Comparison of ENCODE assay signal across 18 mouse cellular contexts in genomic region chr6:13582075-13582474, GRCm38 (mm10).
"Had no signal": no experiment of that assay in that cellular context is flagged by ENCODE, and none has a peak within 500 bp of the region (broad histone marks: within the 10 kb centered on the region; RNA-seq: fewer than 3 reads in every experiment).

No protein-coding gene starts in this region.

- H3K27ac ChIP-seq: kidney, postnatal 0 days; limb, embryonic 10.5 days; limb, embryonic 13.5 days; liver, embryonic 12.5 days; liver, embryonic 15.5 days; lung, embryonic 15.5 days; midbrain, embryonic 10.5 days; midbrain, embryonic 13.5 days had no signal

- H3K4me2 ChIP-seq: limb, embryonic 13.5 days; liver, embryonic 12.5 days; liver, embryonic 15.5 days; lung, embryonic 15.5 days; midbrain, embryonic 13.5 days had no signal

- H3K4me3 ChIP-seq: limb, embryonic 10.5 days; limb, embryonic 13.5 days; liver, embryonic 12.5 days; liver, embryonic 15.5 days; lung, embryonic 15.5 days; midbrain, embryonic 10.5 days; midbrain, embryonic 13.5 days had no signal

- DNase-seq: kidney, adult 2 months; kidney, postnatal 25 days; layer of hippocampus, adult 9-11 months; liver; lung, adult 18-20 months; lung, postnatal 10 days; lung, postnatal 36 days; thymus, postnatal 25 days had no signal

- H3K27me3 ChIP-seq: limb, embryonic 13.5 days; liver, embryonic 12.5 days; liver, embryonic 15.5 days; lung, embryonic 15.5 days; megakaryocyte, embryonic 14.5 days; midbrain, embryonic 13.5 days had no signal

- H3K4me1 ChIP-seq: lung, embryonic 15.5 days; midbrain, embryonic 10.5 days; midbrain, embryonic 13.5 days had no signal

- H3K9ac ChIP-seq: limb, embryonic 13.5 days; liver, embryonic 12.5 days; liver, embryonic 15.5 days; lung, embryonic 15.5 days; midbrain, embryonic 13.5 days had no signal

- ATAC-seq: liver, embryonic 12.5 days; midbrain, embryonic 13.5 days; midbrain, embryonic 16.5 days had no signal

- H3K9me3 ChIP-seq: limb, embryonic 10.5 days; limb, embryonic 13.5 days; liver, embryonic 12.5 days; liver, embryonic 15.5 days; lung, embryonic 15.5 days; megakaryocyte, embryonic 14.5 days; midbrain, embryonic 10.5 days; midbrain, embryonic 13.5 days had no signal
